19 mouse cellular contexts compared by ENCODE assay signal in genomic region chr1:131652670-131653443, GRCm38 (mm10). TPM values are rescaled to one million over a fixed set of nuclear protein-coding genes. Genes with fewer than 3 reads are reported as not detected.
DNase-seq lines count a peak whose midpoint lies in the region; ATAC-seq lines count a peak whose summit lies in the region.
"Had no signal": no experiment of that assay in that cellular context is flagged by ENCODE, and none has a peak within 500 bp of the region (broad histone marks: within the 10 kb centered on the region; RNA-seq: fewer than 3 reads in every experiment).

No protein-coding gene starts in this region.

- ATAC-seq in CD4-positive, CD25-positive, alpha-beta regulatory T cell, adult 4 months, result peak; percentile 90
- ATAC-seq: forebrain, embryonic 15.5 days; liver, embryonic 12.5 days had no signal

- H3K27me3 ChIP-seq in splenic B cell, adult 2 months (ENCODE audit: control insufficient read depth, insufficient read depth, low read length, poor library complexity, severe bottlenecking), result no peaks in the 10 kb centered on the region
- H3K27me3 ChIP-seq: forebrain, embryonic 15.5 days; liver, embryonic 12.5 days; lung, embryonic 15.5 days; neural tube, embryonic 12.5 days had no signal

- DNase-seq in lung, postnatal 36 days, result peak; percentile 9
- DNase-seq in lung, postnatal 4 days, result no peak
- DNase-seq in T-cell, adult 2 months (ENCODE audit: low spot score), result peak; percentile 54
- DNase-seq in splenic B cell, adult 2 months (ENCODE audit: low read depth, low spot score), result peak; percentile 68
- DNase-seq in testis, postnatal 14 days (ENCODE audit: low spot score), result no peak
- DNase-seq in right cerebral cortex, adult 2 months (ENCODE audit: low spot score in 2 of 2), result no peak
- DNase-seq: adrenal gland, postnatal 36 days; cerebellum, postnatal 14 days; gastrocnemius, postnatal 10 days; kidney, adult 8-10 months; left cerebral cortex, postnatal 4 days had no signal

- no peaks in the 10 kb centered on the region for H3K36me3 ChIP-seq in splenic B cell, adult 2 months (ENCODE audit: control insufficient read depth, insufficient read depth, low read length, poor library complexity, severe bottlenecking)
- H3K36me3 ChIP-seq: forebrain, embryonic 15.5 days; lung, embryonic 15.5 days; neural tube, embryonic 12.5 days had no signal

RNA-seq across cellular contexts. Expression of gene Ctse, which starts 14.8 kb away (rescaled TPM):
- 10 to 100 TPM; 23.1 to 30.3 TPM for polyA plus RNA-seq in CD4-positive, CD25-positive, alpha-beta regulatory T cell, adult 4 months (2017; shearing (Covaris generic))
- polyA plus RNA-seq: forebrain, embryonic 15.5 days had no signal

RNA-seq across cellular contexts. Expression of gene Rab7b, which starts 35.6 kb away (rescaled TPM):
- under 1 TPM in 1 of 2 experiments, not detected in 1; 0.13 TPM for polyA plus RNA-seq in CD4-positive, CD25-positive, alpha-beta regulatory T cell, adult 4 months (2017; shearing (Covaris generic))

RNA-seq across cellular contexts. Expression of gene Avpr1b, which starts 53.8 kb away (rescaled TPM):
- not detected for polyA plus RNA-seq in CD4-positive, CD25-positive, alpha-beta regulatory T cell, adult 4 months (2017; shearing (Covaris generic))
- polyA plus RNA-seq: forebrain, embryonic 15.5 days; hindbrain, embryonic 11.5 days; liver, embryonic 12.5 days; lung, embryonic 15.5 days; midbrain, postnatal 0 days; neural tube, embryonic 12.5 days; urinary bladder, adult 2 months had no signal

Comparison
In these comparisons a context has a peak if more than half of its experiments do, and no peak if none do; other contexts are left out.
1. DNase-seq: peak in lung, postnatal 36 days (single experiment), T-cell, adult 2 months (single experiment) and splenic B cell, adult 2 months (single experiment); none in lung, postnatal 4 days (0 of 2), testis, postnatal 14 days (single experiment) and right cerebral cortex, adult 2 months (0 of 2).